Mouse (Mus musculus) layer of hippocampus, postnatal 10 days (tissue): ENCODE results near the gene Ntrk2. TPM values are rescaled to one million over a fixed set of nuclear protein-coding genes. Genes with fewer than 3 reads are reported as not detected.
"Not testable (repeated sequence)": the region's sequence is repeated elsewhere in the genome, so short reads cannot be mapped to it uniquely, and the experiment has no call there.

ENCODE experiments used
- DNase-seq, 2 experiments: peaks; one replicate each; pipeline ENCODE4 v3.0.0; 2021; ENCODE audit warnings: low spot score in 2 of 2
- total RNA-seq, 2 experiments: library from RNA; stranded (reverse); gene quantifications; 2 replicates each; pipeline ENCODE4 v1.2.3; 2021

Gene Ntrk2
- total RNA-seq, 2 experiments from 2014 or later = 248 to 268 TPM

- DNase-seq = not testable (repeated sequence)
Measured at GRCm38 (mm10) chr13:59107791-59108190, 301.4 kb downstream of the Ntrk2 start.

DNA sequence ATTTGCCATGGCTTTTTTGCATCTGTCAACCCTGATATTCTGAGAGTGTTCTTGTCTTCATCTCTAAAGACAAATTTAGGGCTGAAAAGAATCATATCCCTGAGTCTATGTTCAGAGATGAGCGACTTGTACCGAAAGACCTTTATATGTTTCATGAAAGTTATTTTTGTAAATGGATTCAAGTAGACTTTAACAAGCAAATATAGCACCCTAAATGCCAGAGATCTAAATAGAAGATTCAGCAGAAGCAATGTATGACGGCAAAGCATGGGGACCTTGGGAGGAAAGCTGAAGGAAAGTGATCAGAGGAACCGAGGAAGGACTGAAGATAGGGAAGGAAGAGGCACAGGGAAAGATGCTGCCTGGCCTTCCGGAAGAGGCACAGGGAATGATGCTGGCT, 303.7 kb downstream of the Ntrk2 start:
- no peak for DNase-seq

GRCm38 (mm10) chr13:59114684-59115083, 308.3 kb downstream of the Ntrk2 start:
- no peak for DNase-seq

GRCm38 (mm10) chr13:59115551-59115950, 309.2 kb downstream of the Ntrk2 start:
- no peak for DNase-seq

DNA sequence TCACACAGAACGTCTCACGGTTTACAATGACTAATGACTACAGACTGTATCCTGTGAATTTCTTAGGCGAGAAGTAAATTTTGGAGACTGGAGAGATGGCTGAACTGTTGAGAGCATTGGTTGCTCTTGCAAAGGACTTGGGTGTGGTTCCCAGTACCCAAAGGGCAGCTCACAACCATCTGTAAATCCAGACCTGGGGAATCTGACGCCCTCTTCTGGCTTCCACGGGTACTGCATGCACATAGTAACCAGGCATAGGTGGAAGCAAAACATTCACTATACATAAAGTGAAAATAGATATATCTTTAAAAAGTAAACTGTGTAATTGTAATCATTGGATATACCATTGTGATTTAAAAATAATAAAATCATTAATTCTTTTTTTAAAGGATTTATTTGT, 310.9 kb downstream of the Ntrk2 start:
- no peak for DNase-seq

GRCm38 (mm10) chr13:59119596-59120394, 313.4 kb downstream of the Ntrk2 start:
- no peak for DNase-seq

- peak in 1 of 2 experiments; percentile 58 for DNase-seq
Measured at GRCm38 (mm10) chr13:59143141-59143744, 336.9 kb downstream of the Ntrk2 start.

GRCm38 (mm10) chr13:59144321-59144856, 338.0 kb downstream of the Ntrk2 start:
- peak; percentile 44 to 54 for DNase-seq

DNA sequence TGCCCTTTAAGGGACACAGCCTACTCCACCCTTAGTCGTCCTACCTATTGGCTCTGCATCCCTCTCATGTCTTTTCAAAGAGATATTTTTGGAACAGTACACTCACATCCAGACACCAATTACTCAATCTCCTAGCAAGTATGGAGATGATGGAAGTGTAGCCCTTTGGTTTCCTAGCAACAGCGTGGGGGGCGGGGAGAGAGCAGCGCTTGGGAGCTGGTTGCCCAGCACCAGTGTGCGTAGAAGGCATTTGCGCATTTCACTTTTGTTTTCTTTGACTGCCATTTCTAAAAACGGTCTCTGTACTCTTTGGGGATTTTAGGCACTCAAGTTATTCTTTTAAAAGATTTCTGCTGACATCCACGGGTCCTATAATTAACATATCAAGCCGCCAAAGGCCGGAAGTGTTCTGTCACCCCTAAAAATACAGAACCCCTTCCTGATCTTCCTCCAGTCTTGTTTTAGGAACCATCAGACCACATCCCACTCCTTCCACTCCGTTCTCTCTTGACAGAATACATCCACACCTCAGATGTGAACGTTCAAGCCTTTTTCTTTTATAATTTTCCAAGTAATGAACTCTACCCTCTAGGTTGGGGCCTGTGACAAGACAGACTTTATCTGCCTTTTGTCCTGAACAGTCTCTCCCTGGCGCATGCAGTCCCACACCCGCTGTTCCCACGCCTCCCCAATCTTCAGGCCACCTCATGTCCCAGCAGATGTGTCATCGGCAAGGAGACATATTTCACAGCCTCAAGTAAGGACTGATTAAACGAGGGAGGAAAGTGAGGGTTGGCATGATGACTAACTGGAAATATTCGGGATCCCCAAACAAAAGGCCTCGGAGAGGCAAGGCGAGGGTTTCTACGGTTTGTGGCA, 339.5 kb downstream of the Ntrk2 start:
- DNase-seq = peak; percentile 90 to 91

- DNase-seq = no peak
Measured at GRCm38 (mm10) chr13:59146616-59147015, 340.2 kb downstream of the Ntrk2 start.

GRCm38 (mm10) chr13:59147976-59148375, 341.6 kb downstream of the Ntrk2 start:
- no peak for DNase-seq

DNA sequence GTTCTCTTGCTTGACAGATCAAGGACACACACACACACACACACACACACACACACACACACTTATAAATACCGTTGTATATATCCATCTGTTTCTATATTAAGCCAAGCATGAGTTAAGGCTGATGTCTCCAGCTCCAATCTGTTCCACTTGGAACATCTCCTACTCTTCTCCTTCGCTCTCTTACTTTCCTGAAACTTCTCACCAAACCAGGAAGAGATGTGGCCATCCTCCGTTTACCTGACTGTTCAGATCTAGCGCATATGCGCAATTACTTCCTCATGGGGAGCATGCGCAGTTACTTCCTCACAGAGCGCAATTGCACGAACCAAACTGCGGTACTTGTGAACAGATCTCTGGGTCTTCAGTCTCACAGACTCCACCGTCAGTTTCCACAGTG, 342.4 kb downstream of the Ntrk2 start:
- DNase-seq = no peak

- no peak for DNase-seq
Measured at GRCm38 (mm10) chr13:59164015-59164414, 357.6 kb downstream of the Ntrk2 start.

DNA sequence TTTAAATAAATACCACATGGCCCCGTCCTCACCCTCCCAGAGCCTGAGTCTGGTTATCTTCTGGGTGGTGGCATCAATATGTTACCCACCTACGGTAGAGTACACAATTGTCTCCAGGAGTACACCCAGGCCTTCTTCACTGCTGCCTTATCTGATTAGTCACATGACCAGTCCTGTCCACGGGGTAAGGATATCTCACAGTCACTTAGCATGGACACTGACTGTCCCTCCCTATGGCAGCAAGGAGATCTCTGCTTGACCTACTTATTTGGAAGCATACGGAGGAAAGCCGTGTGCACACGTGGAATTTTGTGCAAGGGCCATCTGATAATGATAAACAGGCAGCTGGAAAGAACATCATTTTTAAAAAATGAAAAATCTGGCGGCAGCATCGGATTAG, 367.5 kb downstream of the Ntrk2 start:
- DNase-seq = no peak

GRCm38 (mm10) chr13:59176021-59176420, 369.7 kb downstream of the Ntrk2 start:
- no peak for DNase-seq

- DNase-seq = no peak
Measured at GRCm38 (mm10) chr13:59176485-59176884, 370.1 kb downstream of the Ntrk2 start.

- no peak for DNase-seq
Measured at GRCm38 (mm10) chr13:59177003-59177402, 370.6 kb downstream of the Ntrk2 start.

- DNase-seq = no peak
Measured at GRCm38 (mm10) chr13:59179986-59180385, 373.6 kb downstream of the Ntrk2 start.

DNA sequence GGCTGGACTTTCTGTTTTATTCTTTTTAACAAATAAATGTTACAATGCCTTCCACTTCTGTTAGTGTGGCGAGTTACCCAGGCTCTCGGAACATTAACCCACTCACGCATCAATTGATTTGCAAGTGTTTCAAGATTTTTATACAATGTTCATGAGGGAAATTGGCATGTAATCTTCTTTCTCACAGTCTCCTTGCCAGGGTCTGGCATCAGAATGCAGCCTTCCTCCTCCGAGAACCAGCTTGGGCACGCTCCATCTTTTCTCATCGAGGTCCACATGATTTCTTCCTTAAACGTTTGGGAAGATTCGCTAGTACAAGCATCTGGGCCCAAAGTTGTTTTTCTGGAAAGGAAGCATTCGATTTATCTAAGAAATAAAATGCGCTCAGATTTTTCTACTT, 374.4 kb downstream of the Ntrk2 start:
- DNase-seq = peak; percentile 32 to 48

DNA sequence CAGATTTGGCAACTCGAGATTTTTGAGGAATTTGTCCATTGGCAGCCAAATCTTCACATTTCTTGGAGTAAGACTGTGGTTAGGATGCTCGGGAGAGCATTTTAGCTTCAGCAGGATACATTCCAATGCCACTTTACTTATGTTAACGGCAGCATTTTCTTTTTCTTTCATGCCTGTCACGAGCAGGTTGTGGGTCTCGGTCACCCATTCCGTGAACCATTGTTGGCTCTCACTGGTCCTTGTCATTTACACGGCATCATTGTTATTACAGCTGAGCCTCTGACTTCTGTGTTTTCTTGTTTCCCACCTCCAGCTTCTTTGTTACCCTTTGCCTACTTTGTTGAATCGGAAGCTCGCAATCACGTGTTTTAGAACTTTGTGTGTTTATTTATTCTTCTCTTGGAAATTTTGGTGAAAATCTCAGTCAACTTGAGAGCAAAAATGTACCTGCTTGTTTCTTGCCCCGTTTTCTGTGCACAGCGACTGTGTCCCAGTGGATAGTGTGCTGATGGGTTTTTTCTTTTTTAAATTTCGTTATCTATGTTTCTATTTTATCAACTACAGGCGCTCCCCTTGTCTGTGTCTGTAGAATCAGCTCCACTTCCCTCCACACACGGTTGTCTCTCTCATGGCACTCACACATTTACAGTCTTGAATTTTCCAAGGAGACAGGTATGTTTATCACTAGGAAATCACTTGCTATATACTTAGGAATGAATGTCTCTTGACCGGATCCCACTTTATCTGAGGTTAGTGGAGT, 375.0 kb downstream of the Ntrk2 start:
- no peak for DNase-seq

- peak; percentile 31 to 48 for DNase-seq
Measured at GRCm38 (mm10) chr13:59182630-59183029, 376.3 kb downstream of the Ntrk2 start.
